Mouse (Mus musculus): Measurements from ENCODE around the gene Cypt2.
"Not testable (repeated sequence)": the region's sequence is repeated elsewhere in the genome, so short reads cannot be mapped to it uniquely, and the experiment has no call there.

Gene Cypt2

GRCm38 (mm10) chrX:105499472-105499871, at the start of gene Cypt2:
Gene Cypt2, plus strand, starts transcription at chrX:105499772.
- DNase-seq (ENCODE audit: extremely low spot score, low read depth, low spot score): not testable (repeated sequence)

DNA sequence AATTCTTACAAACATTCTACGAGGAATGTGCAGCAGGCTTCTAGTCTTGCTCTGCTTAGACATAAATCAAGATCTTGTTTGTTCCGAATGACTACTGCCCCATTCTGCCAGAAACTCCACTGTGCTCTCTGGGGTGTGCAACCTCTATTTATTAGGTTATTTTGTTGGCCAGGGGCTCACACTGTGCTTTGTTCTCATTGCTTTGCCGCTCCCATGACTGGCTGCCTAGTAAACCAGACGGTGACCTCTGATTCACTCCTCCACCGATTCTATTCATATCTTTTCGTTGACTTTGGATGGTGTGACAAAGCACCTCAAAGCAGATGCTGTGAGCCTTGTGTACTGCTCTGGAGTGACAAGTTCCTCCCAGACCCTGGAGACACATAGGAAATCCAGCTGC, 46.7 kb downstream of the Cypt2 start:
- DNase-seq (ENCODE audit: extremely low spot score, low read depth, low spot score): no peak
